Mouse (Mus musculus) megakaryocyte progenitor cell, adult 5-6 weeks (primary cell): Measurements from ENCODE around the gene Prdm12. TPM values are rescaled to one million over a fixed set of nuclear protein-coding genes. Genes with fewer than 3 reads are reported as not detected.

ENCODE experiments used
- ATAC-seq: replicated peaks from 2 replicates; pipeline ENCODE4 v1.8.0; 2016; ENCODE audit warnings: mild to moderate bottlenecking, moderate TSS enrichment, inconsistent platforms; ENCODE audit not compliant: poor library complexity
- total RNA-seq, 2 experiments: library from RNA; stranded (forward) in 1 of 2; stranded (reverse) in 1 of 2; fragments of 157-497, 149-512 nt in 1 of 2; fragments of 200-1000 nt in 1 of 2; gene quantifications; 2 replicates each; pipeline versions ENCODE4 v1.2.3 to v1.2.4; 2015 to 2017

Gene Prdm12
- total RNA-seq, 2 experiments from 2014 or later: not detected

GRCm38 (mm10) chr2:31703226-31703625 lies 63.4 kb downstream of the Prdm12 start:
- no peak for ATAC-seq

Other genes with a start within 250 kb of the Prdm12 start
- 78.4 and 100 TPM in 2 replicates for gene Ass1, start 169.8 kb upstream of the Prdm12 start, total RNA-seq (2015)
- 118 and 127 TPM in 2 replicates for gene Ass1, start 169.8 kb upstream of the Prdm12 start, total RNA-seq (2017)
- 13.8 and 29.4 TPM in 2 replicates for gene Fubp3, start 67.4 kb upstream of the Prdm12 start, total RNA-seq (2015)
- gene Fubp3, start 67.4 kb upstream of the Prdm12 start, total RNA-seq (2017): 26.5 and 28.1 TPM in 2 replicates
- gene Exosc2, start 30.7 kb downstream of the Prdm12 start, total RNA-seq (2015): 46.7 and 48.2 TPM in 2 replicates
- gene Exosc2, start 30.7 kb downstream of the Prdm12 start, total RNA-seq (2017): 74.1 and 74.6 TPM in 2 replicates
- gene Abl1, start 48.3 kb downstream of the Prdm12 start, total RNA-seq (2015): 25.1 and 32.6 TPM in 2 replicates
- 20.0 and 24.3 TPM in 2 replicates for gene Abl1, start 48.3 kb downstream of the Prdm12 start, total RNA-seq (2017)
- gene Qrfp, start 170.5 kb downstream of the Prdm12 start, total RNA-seq (2015): not detected in 2 replicates
- not detected in 2 replicates for gene Qrfp, start 170.5 kb downstream of the Prdm12 start, total RNA-seq (2017)
- gene Fibcd1, start 206.0 kb downstream of the Prdm12 start, total RNA-seq (2015): not detected in 2 replicates
- not detected in 2 replicates for gene Fibcd1, start 206.0 kb downstream of the Prdm12 start, total RNA-seq (2017)
- gene Lamc3, start 247.3 kb downstream of the Prdm12 start, total RNA-seq (2015): not detected in 2 replicates
- gene Lamc3, start 247.3 kb downstream of the Prdm12 start, total RNA-seq (2017): not detected in 2 replicates